29 mouse cellular contexts compared by ENCODE assay signal in the genomic region with DNA sequence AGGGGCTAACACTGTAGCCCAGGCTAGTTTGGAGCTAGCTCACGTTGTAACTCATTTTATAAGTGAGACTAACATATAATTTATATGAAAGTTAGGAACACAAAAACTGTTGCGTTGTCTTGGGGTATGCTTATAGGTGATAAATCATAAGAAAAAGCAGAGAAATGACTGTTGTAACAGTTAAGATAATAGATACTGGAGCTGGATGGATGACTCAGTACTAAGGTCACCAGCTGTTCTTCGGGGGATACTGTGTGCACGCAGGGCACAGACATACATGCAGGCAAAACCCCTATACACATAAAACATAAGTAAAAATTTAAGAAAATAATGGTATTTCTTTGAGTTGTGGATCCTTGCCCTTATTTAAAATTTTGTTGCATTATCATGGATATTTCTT.
"Had no signal": no experiment of that assay in that cellular context is flagged by ENCODE, and none has a peak within 500 bp of the region (broad histone marks: within the 10 kb centered on the region; RNA-seq: fewer than 3 reads in every experiment).

No protein-coding gene starts in this region.

- H3K4me1 ChIP-seq: limb, embryonic 10.5 days; limb, embryonic 12.5 days; limb, embryonic 13.5 days; limb, embryonic 15.5 days; liver, embryonic 12.5 days; liver, embryonic 15.5 days; lung, embryonic 15.5 days; megakaryocyte, embryonic 14.5 days; midbrain, embryonic 10.5 days; midbrain, embryonic 13.5 days; midbrain, embryonic 15.5 days had no signal

- H3K36me3 ChIP-seq: limb, embryonic 10.5 days; limb, embryonic 12.5 days; limb, embryonic 13.5 days; limb, embryonic 15.5 days; liver, embryonic 12.5 days; liver, embryonic 13.5 days; liver, embryonic 15.5 days; lung, embryonic 15.5 days; midbrain, embryonic 10.5 days; midbrain, embryonic 12.5 days; midbrain, embryonic 13.5 days; midbrain, embryonic 15.5 days had no signal

- H3K27me3 ChIP-seq: limb, embryonic 12.5 days; limb, embryonic 13.5 days; limb, embryonic 15.5 days; liver, embryonic 13.5 days; lung, embryonic 15.5 days; midbrain, embryonic 12.5 days; midbrain, embryonic 13.5 days; midbrain, embryonic 15.5 days had no signal

- H3K27ac ChIP-seq: limb, embryonic 10.5 days; limb, embryonic 12.5 days; limb, embryonic 13.5 days; liver, embryonic 12.5 days; liver, embryonic 13.5 days; liver, embryonic 14.5 days; liver, embryonic 15.5 days; lung, embryonic 15.5 days; macrophage; midbrain, embryonic 10.5 days; midbrain, embryonic 12.5 days; midbrain, embryonic 13.5 days; midbrain, embryonic 15.5 days had no signal

- H3K9ac ChIP-seq: limb, embryonic 12.5 days; limb, embryonic 13.5 days; limb, embryonic 15.5 days; liver, embryonic 12.5 days; liver, embryonic 13.5 days; liver, embryonic 14.5 days; liver, embryonic 15.5 days; liver, postnatal 0 days; lung, embryonic 14.5 days; lung, embryonic 15.5 days; midbrain, embryonic 12.5 days; midbrain, embryonic 13.5 days; midbrain, embryonic 15.5 days had no signal

- DNase-seq: left cerebral cortex, postnatal 4 days; liver; liver, embryonic 13.5 days; liver, postnatal 0 days; lung, adult 18-20 months; lung, adult 2 months; lung, embryonic 14.5 days; lung, postnatal 10 days; lung, postnatal 14 days; lung, postnatal 36 days; lung, postnatal 4 days; midbrain, embryonic 14.5 days had no signal

- ATAC-seq: liver, embryonic 12.5 days; liver, postnatal 0 days; lung, postnatal 0 days; midbrain, embryonic 13.5 days; midbrain, embryonic 15.5 days; midbrain, embryonic 16.5 days had no signal

- H3K4me3 ChIP-seq: limb, embryonic 10.5 days; limb, embryonic 12.5 days; limb, embryonic 13.5 days; limb, embryonic 15.5 days; liver, embryonic 12.5 days; liver, embryonic 13.5 days; liver, embryonic 15.5 days; lung, embryonic 15.5 days; megakaryocyte, embryonic 14.5 days; midbrain, embryonic 10.5 days; midbrain, embryonic 12.5 days; midbrain, embryonic 13.5 days; midbrain, embryonic 15.5 days; myocyte had no signal

- H3K9me3 ChIP-seq: limb, embryonic 10.5 days; limb, embryonic 12.5 days; limb, embryonic 13.5 days; limb, embryonic 15.5 days; liver, embryonic 12.5 days; liver, embryonic 13.5 days; liver, embryonic 15.5 days; lung, embryonic 15.5 days; megakaryocyte, embryonic 14.5 days; midbrain, embryonic 10.5 days; midbrain, embryonic 12.5 days; midbrain, embryonic 13.5 days; midbrain, embryonic 15.5 days had no signal
